Mouse (Mus musculus): ENCODE measurements around the gene Cdhr2. TPM values are rescaled to one million over a fixed set of nuclear protein-coding genes. Genes with fewer than 3 reads are reported as not detected.

The Cdhr2 gene
- polyA plus RNA-seq, 1 experiment from 2014 or later: 0.22 TPM

GRCm38 (mm10) chr13:54754169-54755080 is 53.2 kb downstream of the Cdhr2 start:
- H3K9ac ChIP-seq (replicated peaks): no peak overlapping the region
- H3K27me3 ChIP-seq (replicated peaks): peaks cover 4% of the 10 kb centered on the region; the same call in 1 of the 2 replicates
- peaks cover 78% of the 10 kb centered on the region for H3K4me1 ChIP-seq
- no peak for ATAC-seq (ENCODE audit: low FRiP score)
- peak overlapping the region; percentile 19; the same call in 1 of the 2 replicates for H3K27ac ChIP-seq (replicated peaks)
- no peak overlapping the region for H3K4me2 ChIP-seq
- H3K9me3 ChIP-seq (replicated peaks): no peaks in the 10 kb centered on the region
- WGBS: 28% methylated on average over 12 of the region's 12 CpGs
- no peak overlapping the region for H3K4me3 ChIP-seq (replicated peaks)
- H3K36me3 ChIP-seq: no peaks in the 10 kb centered on the region

- Histone ChIP-seq H3K9me3 (replicated peaks) (no peaks in the 10 kb centered on the region), H3K4me3 (replicated peaks) (no peak overlapping the region), H3K27ac (replicated peaks) (peak overlapping the region; percentile 71), H3K36me3 (no peaks in the 10 kb centered on the region), H3K4me1 (peaks cover 78% of the 10 kb centered on the region), H3K27me3 (replicated peaks) (peaks cover 7% of the 10 kb centered on the region; the same call in 1 of the 2 replicates), H3K4me2 (peak overlapping the region; percentile 17; the same call in 1 of the 2 replicates), H3K9ac (replicated peaks) (0 out of 2 replicates have a peak overlapping the region, but pooled peaks have one; percentile 6)
- no peak for ATAC-seq (ENCODE audit: low FRiP score)
- WGBS: 10% methylated on average over 9 of the region's 9 CpGs
Observed at GRCm38 (mm10) chr13:54755201-54755830, 54.1 kb downstream of the Cdhr2 start.

GRCm38 (mm10) chr13:54756156-54756712 is 55.0 kb downstream of the Cdhr2 start:
- Histone ChIP-seq H3K36me3 (no peaks in the 10 kb centered on the region), H3K9me3 (replicated peaks) (no peaks in the 10 kb centered on the region), H3K27me3 (replicated peaks) (peaks cover 13% of the 10 kb centered on the region; the same call in 1 of the 2 replicates), H3K4me1 (peaks cover 72% of the 10 kb centered on the region), H3K27ac (replicated peaks) (no peak overlapping the region), H3K4me3 (replicated peaks) (no peak overlapping the region), H3K9ac (replicated peaks) (no peak overlapping the region), H3K4me2 (no peak overlapping the region)
- ATAC-seq (ENCODE audit: low FRiP score): no peak
- 89% methylated on average over 8 of the region's 8 CpGs for WGBS

GRCm38 (mm10) chr13:54757093-54757830 is 56.0 kb downstream of the Cdhr2 start:
- no peaks in the 10 kb centered on the region for H3K36me3 ChIP-seq
- peak overlapping the region; percentile 44 for H3K4me3 ChIP-seq (replicated peaks)
- peak overlapping the region; percentile 93 for H3K27ac ChIP-seq (replicated peaks)
- H3K9me3 ChIP-seq (replicated peaks): no peaks in the 10 kb centered on the region
- H3K4me2 ChIP-seq: peak overlapping the region; percentile 86
- peaks cover 67% of the 10 kb centered on the region for H3K4me1 ChIP-seq
- WGBS: 24% methylated on average over 10 of the region's 10 CpGs
- peaks cover 11% of the 10 kb centered on the region; the same call in 1 of the 2 replicates for H3K27me3 ChIP-seq (replicated peaks)
- H3K9ac ChIP-seq (replicated peaks): peak overlapping the region; percentile 55
- 0 out of 2 replicates have a peak, but pooled peaks have one; percentile 0 for ATAC-seq (ENCODE audit: low FRiP score)

- H3K27ac ChIP-seq (replicated peaks): peak overlapping the region; percentile 93
- H3K4me3 ChIP-seq (replicated peaks): peak overlapping the region; percentile 44
- WGBS: under 1% methylated on average over 43 of the region's 43 CpGs
- H3K36me3 ChIP-seq: no peaks in the 10 kb centered on the region; the same call in 1 of the 2 replicates
- H3K4me1 ChIP-seq: peaks cover 61% of the 10 kb centered on the region
- peaks cover 20% of the 10 kb centered on the region for H3K27me3 ChIP-seq (replicated peaks)
- ATAC-seq (ENCODE audit: low FRiP score): peak; percentile 87
- H3K9me3 ChIP-seq (replicated peaks): no peaks in the 10 kb centered on the region
- H3K9ac ChIP-seq (replicated peaks): peak overlapping the region; percentile 57
- H3K4me2 ChIP-seq: peak overlapping the region; percentile 86
Observed at GRCm38 (mm10) chr13:54758045-54758755, 56.9 kb downstream of the Cdhr2 start.

- Histone ChIP-seq H3K4me1 (peaks cover 58% of the 10 kb centered on the region), H3K4me2 (peak overlapping the region; percentile 86), H3K27ac (replicated peaks) (peak overlapping the region; percentile 93), H3K9me3 (replicated peaks) (no peaks in the 10 kb centered on the region), H3K27me3 (replicated peaks) (peaks cover 27% of the 10 kb centered on the region), H3K9ac (replicated peaks) (peak overlapping the region; percentile 55), H3K36me3 (no peaks in the 10 kb centered on the region; the same call in 1 of the 2 replicates), H3K4me3 (replicated peaks) (peak overlapping the region; percentile 44)
- peak; percentile 43; the same call in 1 of the 2 replicates for ATAC-seq (ENCODE audit: low FRiP score)
- WGBS: 1% methylated on average over 29 of the region's 29 CpGs
Observed at GRCm38 (mm10) chr13:54758756-54759470, 57.7 kb downstream of the Cdhr2 start.

- Histone ChIP-seq H3K4me3 (replicated peaks) (peak overlapping the region; percentile 44; the same call in 1 of the 2 replicates), H3K9ac (replicated peaks) (no peak overlapping the region; the same call in 1 of the 2 replicates), H3K4me2 (peak overlapping the region; percentile 86), H3K36me3 (no peaks in the 10 kb centered on the region; the same call in 1 of the 2 replicates), H3K4me1 (peaks cover 55% of the 10 kb centered on the region), H3K27me3 (replicated peaks) (peaks cover 33% of the 10 kb centered on the region), H3K9me3 (replicated peaks) (no peaks in the 10 kb centered on the region), H3K27ac (replicated peaks) (0 out of 2 replicates have a peak overlapping the region, but pooled peaks have one; percentile 93)
- ATAC-seq (ENCODE audit: low FRiP score): no peak
- WGBS: 5% methylated on average over 7 of the region's 7 CpGs
Observed at GRCm38 (mm10) chr13:54759496-54759895, 58.2 kb downstream of the Cdhr2 start.

- 65% methylated on average over 8 of the region's 8 CpGs for WGBS
- Histone ChIP-seq H3K4me1 (peaks cover 55% of the 10 kb centered on the region), H3K4me2 (no peak overlapping the region), H3K27me3 (replicated peaks) (peaks cover 39% of the 10 kb centered on the region), H3K9ac (replicated peaks) (no peak overlapping the region), H3K4me3 (replicated peaks) (no peak overlapping the region), H3K27ac (replicated peaks) (no peak overlapping the region), H3K36me3 (no peaks in the 10 kb centered on the region; the same call in 1 of the 2 replicates), H3K9me3 (replicated peaks) (no peaks in the 10 kb centered on the region)
- no peak for ATAC-seq (ENCODE audit: low FRiP score)
Observed at GRCm38 (mm10) chr13:54760164-54760795, 59.0 kb downstream of the Cdhr2 start.

- Histone ChIP-seq H3K27me3 (replicated peaks) (peaks cover 45% of the 10 kb centered on the region), H3K9me3 (replicated peaks) (no peaks in the 10 kb centered on the region), H3K9ac (replicated peaks) (no peak overlapping the region), H3K27ac (replicated peaks) (no peak overlapping the region), H3K4me1 (peaks cover 55% of the 10 kb centered on the region), H3K4me2 (no peak overlapping the region), H3K4me3 (replicated peaks) (no peak overlapping the region), H3K36me3 (no peaks in the 10 kb centered on the region; the same call in 1 of the 2 replicates)
- no peak for ATAC-seq (ENCODE audit: low FRiP score)
- WGBS: 77% methylated on average over 7 of the region's 7 CpGs
Observed at GRCm38 (mm10) chr13:54760906-54761305, 59.6 kb downstream of the Cdhr2 start.

Measured in neural tube, embryonic 15.5 days (tissue).